Comparison of ENCODE assay signal across 11 mouse cellular contexts in the genomic region with DNA sequence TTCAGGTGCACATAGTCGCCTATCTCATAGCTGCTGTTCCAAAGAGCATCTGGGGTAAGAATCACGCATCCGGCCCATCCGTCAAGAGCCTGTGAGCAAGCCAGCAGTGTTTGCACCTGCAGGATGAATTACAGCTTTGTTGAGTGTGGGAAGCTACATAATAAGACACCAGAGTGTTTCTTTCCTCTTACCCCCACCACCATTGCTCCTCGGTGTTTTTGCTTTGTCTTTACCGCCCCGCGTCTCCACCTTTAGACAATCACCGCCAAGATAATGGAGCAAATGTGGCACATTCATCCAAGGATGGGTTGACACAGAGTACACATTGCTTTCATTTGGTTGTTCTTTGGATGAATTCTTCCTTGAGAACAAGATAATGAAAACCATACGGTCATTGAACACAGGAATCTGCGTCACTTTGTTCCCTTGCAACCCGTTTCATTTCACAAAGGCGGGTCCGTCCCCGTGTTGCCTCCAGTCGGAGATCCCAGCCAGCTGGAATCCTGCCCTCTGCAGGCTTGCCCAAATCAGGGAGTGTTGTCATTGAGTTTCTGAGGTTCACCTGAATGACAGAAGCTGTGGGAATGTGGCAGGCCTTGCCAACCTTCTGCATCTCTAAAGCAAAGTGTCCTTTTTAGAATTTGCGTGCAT.
A peak's percentile ranks its signal among the peaks of the same experiment; 100 is the strongest.
DNase-seq lines count a peak whose midpoint lies in the region; ATAC-seq lines count a peak whose summit lies in the region.
"Had no signal": no experiment of that assay in that cellular context is flagged by ENCODE, and none has a peak within 500 bp of the region (broad histone marks: within the 10 kb centered on the region; RNA-seq: fewer than 3 reads in every experiment).

No protein-coding gene starts in this region.

- H3K36me3 ChIP-seq in embryonic facial prominence, embryonic 13.5 days = no peaks in the 10 kb centered on the region
- no peaks in the 10 kb centered on the region for H3K36me3 ChIP-seq in hindbrain, embryonic 15.5 days
- H3K36me3 ChIP-seq: limb, embryonic 12.5 days; midbrain, embryonic 12.5 days had no signal

- peak overlapping the region; percentile 31 for H3K4me2 ChIP-seq in embryonic facial prominence, embryonic 13.5 days
- H3K4me2 ChIP-seq in hindbrain, embryonic 15.5 days = peak overlapping the region; percentile 31
- H3K4me2 ChIP-seq: limb, embryonic 12.5 days; midbrain, embryonic 12.5 days had no signal

- H3K9me3 ChIP-seq in embryonic facial prominence, embryonic 13.5 days = no peaks in the 10 kb centered on the region
- H3K9me3 ChIP-seq in hindbrain, embryonic 15.5 days = no peaks in the 10 kb centered on the region
- H3K9me3 ChIP-seq: limb, embryonic 12.5 days; midbrain, embryonic 12.5 days had no signal

- ATAC-seq in embryonic facial prominence, embryonic 13.5 days (ENCODE audit: insufficient number of reproducible peaks, insufficient read depth, low FRiP score, low TSS enrichment, low read depth) = no peak
- ATAC-seq in hindbrain, embryonic 15.5 days (ENCODE audit: low FRiP score, low read depth) = no peak
- ATAC-seq: intestine, postnatal 0 days had no signal

- peaks cover 13% of the 10 kb centered on the region for H3K4me1 ChIP-seq in embryonic facial prominence, embryonic 13.5 days
- H3K4me1 ChIP-seq in hindbrain, embryonic 15.5 days (replicated peaks) = no peaks in the 10 kb centered on the region
- H3K4me1 ChIP-seq: midbrain, embryonic 12.5 days had no signal

- peak; percentile 29 to 59 for DNase-seq in cerebellum, postnatal 25 days
- DNase-seq in cerebellum, adult 11 months = no peak
- peak; percentile 16 for DNase-seq in ES-CJ7 (ENCODE audit: low read depth, low spot score)
- no peak for DNase-seq in lung, postnatal 14 days
- no peak for DNase-seq in lung, postnatal 4 days
- no peak for DNase-seq in thymus, postnatal 0 days (ENCODE audit: low spot score)

- H3K27ac ChIP-seq in embryonic facial prominence, embryonic 13.5 days = peak overlapping the region; percentile 53
- no peak overlapping the region for H3K27ac ChIP-seq in hindbrain, embryonic 15.5 days (replicated peaks)
- H3K27ac ChIP-seq: limb, embryonic 12.5 days; midbrain, embryonic 12.5 days had no signal

- 34% methylated on average over 17 of the region's 17 CpGs for WGBS in embryonic facial prominence, embryonic 13.5 days
- 30% methylated on average over 17 of the region's 17 CpGs for WGBS in hindbrain, embryonic 15.5 days

- no peaks in the 10 kb centered on the region for H3K27me3 ChIP-seq in embryonic facial prominence, embryonic 13.5 days
- no peaks in the 10 kb centered on the region for H3K27me3 ChIP-seq in hindbrain, embryonic 15.5 days
- H3K27me3 ChIP-seq: limb, embryonic 12.5 days; midbrain, embryonic 12.5 days had no signal

- no peak overlapping the region for H3K9ac ChIP-seq in embryonic facial prominence, embryonic 13.5 days
- no peak overlapping the region for H3K9ac ChIP-seq in hindbrain, embryonic 15.5 days
- H3K9ac ChIP-seq: limb, embryonic 12.5 days; midbrain, embryonic 12.5 days had no signal

- no peak overlapping the region for H3K4me3 ChIP-seq in embryonic facial prominence, embryonic 13.5 days
- H3K4me3 ChIP-seq in hindbrain, embryonic 15.5 days = no peak overlapping the region
- H3K4me3 ChIP-seq: limb, embryonic 12.5 days; midbrain, embryonic 12.5 days had no signal

Comparison
In these comparisons a context has a peak if more than half of its experiments do, and no peak if none do; other contexts are left out.
1. DNase-seq: peak in cerebellum, postnatal 25 days (2 of 2) and ES-CJ7 (single experiment); none in cerebellum, adult 11 months (single experiment), lung, postnatal 14 days (single experiment), lung, postnatal 4 days (0 of 2) and thymus, postnatal 0 days (single experiment).